Mouse (Mus musculus) CH12F3 (cell line): Measurements from ENCODE around the gene Ctsz.

Experiments
- in situ Hi-C: fragments of 300-500 bp; cut with MboI; formaldehyde crosslinking; loops from 2 replicates; pipeline ENCODE4 v1.14.3; 2020; ENCODE audit warnings: low sequenced_read_pairs

Ctsz gene

GRCm38 (mm10) chr2:174396643-174397042 lies 42.2 kb downstream of the Ctsz start:
- in situ Hi-C loops = no loop called here

DNA sequence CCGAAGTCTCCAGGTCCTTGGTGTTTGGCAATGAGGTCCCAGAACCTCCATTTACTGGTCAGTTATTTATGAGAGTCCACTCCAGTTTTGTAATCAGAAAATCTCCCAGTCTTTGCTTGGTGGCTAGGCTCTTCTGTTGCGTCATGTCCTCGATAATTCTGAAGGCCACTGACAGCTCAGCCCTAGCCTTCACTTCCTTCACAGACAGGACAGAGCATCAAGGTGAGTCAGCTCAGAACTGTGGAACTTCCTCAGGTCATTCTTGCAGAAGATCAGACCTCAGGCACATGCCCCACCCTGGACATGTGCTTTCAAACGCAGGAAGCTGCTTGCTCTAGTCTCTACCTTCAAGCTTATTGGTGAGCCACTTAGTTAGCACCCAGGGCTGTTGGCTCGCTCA lies 45.5 kb downstream of the Ctsz start:
- in situ Hi-C loops = no loop called here

GRCm38 (mm10) chr2:174392554-174392953 lies 46.3 kb downstream of the Ctsz start:
- in situ Hi-C loops = no loop called here

- in situ Hi-C loops = no loop called here
Measured at GRCm38 (mm10) chr2:174391936-174392335, 46.9 kb downstream of the Ctsz start.

DNA sequence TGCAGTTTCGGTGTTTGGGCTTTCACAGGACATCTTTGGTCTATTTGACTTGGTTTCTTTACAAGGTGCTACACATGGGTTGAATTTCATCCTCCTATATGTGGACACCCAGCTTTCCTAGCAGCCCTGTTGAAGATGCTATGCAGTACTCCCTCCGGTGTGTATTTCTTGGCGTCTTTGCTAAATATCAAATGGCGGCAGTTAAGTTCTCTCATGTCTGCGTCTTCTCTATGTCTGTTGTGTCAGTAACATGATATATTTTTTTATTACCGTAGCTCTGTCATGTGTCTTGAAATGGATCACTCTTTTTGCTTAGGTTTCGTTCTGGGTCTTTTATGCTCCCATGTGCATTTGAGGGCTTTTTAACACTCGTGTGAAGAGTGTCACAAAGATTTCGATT lies 57.8 kb downstream of the Ctsz start:
- in situ Hi-C loops = no loop called here
